Mouse (Mus musculus): ENCODE data around the gene Rasal2. TPM values are rescaled to one million over a fixed set of nuclear protein-coding genes. Genes with fewer than 3 reads are reported as not detected.

Gene Rasal2
- polyA plus RNA-seq, 1 experiment = 39.9 TPM

GRCm38 (mm10) chr1:157086097-157086994 is 326.0 kb downstream of the Rasal2 start:
- peak; percentile 91 for DNase-seq (ENCODE audit: low read depth)
- peak; percentile 96 for TF ChIP-seq CTCF (IDR thresholded peaks at IDR 0.05; ENCODE audit: borderline replicate concordance, extremely low read depth, insufficient read depth, insufficient read length)
- TF ChIP-seq POLR2A (IDR thresholded peaks at IDR 0.05; ENCODE audit: borderline replicate concordance, extremely low read depth, insufficient read depth, insufficient read length, poor library complexity, severe bottlenecking) = no peak

Other genes with a start within 250 kb of the Rasal2 start
- 9.1 and 10.4 TPM in 2 replicates for gene Cryzl2, start 46.0 kb upstream of the Rasal2 start, polyA plus RNA-seq (2012; rRNA removed)
- 0.47 and 0.64 TPM in 2 replicates for gene Sec16b, start 94.1 kb upstream of the Rasal2 start, polyA plus RNA-seq (2012; rRNA removed)